Mouse (Mus musculus) cerebellum, adult 8-10 months (tissue): ENCODE data around the gene Rnf130.
A peak's percentile ranks its signal among the peaks of the same experiment; 100 is the strongest.

Source experiments
- DNase-seq: peaks from one replicate; pipeline ENCODE4 v3.0.0; 2022

Rnf130 gene

GRCm38 (mm10) chr11:50025721-50026520 lies 775 bp downstream of the Rnf130 start:
- DNase-seq = no peak

GRCm38 (mm10) chr11:50026521-50027090 lies 1.5 kb downstream of the Rnf130 start:
- no peak for DNase-seq

- DNase-seq = no peak
Observed at GRCm38 (mm10) chr11:50028416-50028815, 3.3 kb downstream of the Rnf130 start.

GRCm38 (mm10) chr11:50034155-50034554 lies 9.0 kb downstream of the Rnf130 start:
- DNase-seq = no peak

- DNase-seq = no peak
Observed at GRCm38 (mm10) chr11:50035726-50036125, 10.6 kb downstream of the Rnf130 start.

- peak; percentile 47 for DNase-seq
Observed at GRCm38 (mm10) chr11:50036781-50037460, 11.8 kb downstream of the Rnf130 start.

GRCm38 (mm10) chr11:50038757-50039156 lies 13.6 kb downstream of the Rnf130 start:
- no peak for DNase-seq

- no peak for DNase-seq
Observed at GRCm38 (mm10) chr11:50041148-50041547, 16.0 kb downstream of the Rnf130 start.

- DNase-seq = no peak
Observed at GRCm38 (mm10) chr11:50042345-50042997, 17.3 kb downstream of the Rnf130 start.

GRCm38 (mm10) chr11:50044454-50044853 lies 19.3 kb downstream of the Rnf130 start:
- DNase-seq = no peak

GRCm38 (mm10) chr11:50047610-50048009 lies 22.5 kb downstream of the Rnf130 start:
- DNase-seq = no peak

GRCm38 (mm10) chr11:50048115-50048514 lies 23.0 kb downstream of the Rnf130 start:
- no peak for DNase-seq

GRCm38 (mm10) chr11:50050392-50050791 lies 25.2 kb downstream of the Rnf130 start:
- no peak for DNase-seq

- no peak for DNase-seq
Observed at GRCm38 (mm10) chr11:50057713-50058112, 32.6 kb downstream of the Rnf130 start.

- no peak for DNase-seq
Observed at GRCm38 (mm10) chr11:50058277-50058676, 33.1 kb downstream of the Rnf130 start.

- no peak for DNase-seq
Observed at GRCm38 (mm10) chr11:50059045-50059444, 33.9 kb downstream of the Rnf130 start.

- DNase-seq = peak; percentile 47
Observed at GRCm38 (mm10) chr11:50062116-50062515, 37.0 kb downstream of the Rnf130 start.

GRCm38 (mm10) chr11:50066088-50066487 lies 40.9 kb downstream of the Rnf130 start:
- DNase-seq = no peak

GRCm38 (mm10) chr11:50073830-50074229 lies 48.7 kb downstream of the Rnf130 start:
- peak; percentile 48 for DNase-seq

GRCm38 (mm10) chr11:50076756-50077155 lies 51.6 kb downstream of the Rnf130 start:
- no peak for DNase-seq

- DNase-seq = no peak
Observed at GRCm38 (mm10) chr11:50081365-50082190, 56.4 kb downstream of the Rnf130 start.

GRCm38 (mm10) chr11:50086211-50086610 lies 61.1 kb downstream of the Rnf130 start:
- no peak for DNase-seq
